Mouse (Mus musculus): Measurements from ENCODE around the gene Clec10a.

Clec10a gene

GRCm38 (mm10) chr11:70218039-70218438, 62.0 kb downstream of the Clec10a start:
- DNase-seq (ENCODE audit: low spot score in 2 of 2) = no peak

GRCm38 (mm10) chr11:70218741-70219470, 62.9 kb downstream of the Clec10a start:
- peak in 1 of 2 experiments; percentile 7 for DNase-seq (ENCODE audit: low spot score in 2 of 2)

- no peak for DNase-seq (ENCODE audit: low spot score in 2 of 2)
These were observed 63.9 kb downstream of the Clec10a start for GRCm38 (mm10) chr11:70219873-70220272.

- DNase-seq (ENCODE audit: low spot score in 2 of 2) = peak in 1 of 2 experiments; percentile 44
These were observed 64.3 kb downstream of the Clec10a start for GRCm38 (mm10) chr11:70220323-70220722.

Data from frontal cortex, postnatal 10 days (tissue).